ENCODE assay signal across 21 mouse cellular contexts in genomic region chr13:12439586-12439985, GRCm38 (mm10). TPM values are rescaled to one million over a fixed set of nuclear protein-coding genes. Genes with fewer than 3 reads are reported as not detected.
DNase-seq lines count a peak whose midpoint lies in the region; ATAC-seq and TF ChIP-seq lines count a peak whose summit lies in the region.
"Had no signal": no experiment of that assay in that cellular context is flagged by ENCODE, and none has a peak within 500 bp of the region (broad histone marks: within the 10 kb centered on the region; RNA-seq: fewer than 3 reads in every experiment).

No protein-coding gene starts in this region.

- no peak overlapping the region for H3K4me3 ChIP-seq in layer of hippocampus, adult 2 months

- ATAC-seq in frontal cortex, adult (ENCODE audit: low TSS enrichment), result peak; percentile 32; the same call in 1 of the 2 replicates
- ATAC-seq: activated CD4-positive, CD25-positive, alpha-beta regulatory T cell, adult 4 months; CD4-positive, CD25-positive, alpha-beta regulatory T cell, adult 4 months; Patski had no signal

- no peak for TF ChIP-seq CTCF in layer of hippocampus, adult 2 months (conservative IDR thresholded peaks at IDR 0.05)

- no peak for DNase-seq in frontal cortex, postnatal 36 days (ENCODE audit: low spot score in 2 of 2)
- peak in 1 of 2 experiments; percentile 20 for DNase-seq in layer of hippocampus, adult 2 months (ENCODE audit: low spot score in 2 of 2)
- no peak for DNase-seq in layer of hippocampus, postnatal 36 days
- peak; percentile 32 for DNase-seq in layer of hippocampus, adult 9-11 months
- DNase-seq in layer of hippocampus, adult 9-10 months (ENCODE audit: low spot score), result no peak
- peak; percentile 35 for DNase-seq in brain, adult 2 months (ENCODE audit: low read depth, low spot score)
- no peak for DNase-seq in lung, postnatal 14 days
- DNase-seq: adrenal gland, adult 2 months; adrenal gland, adult 8-10 months; adrenal gland, postnatal 10 days; adrenal gland, postnatal 14 days; adrenal gland, postnatal 25 days; adrenal gland, postnatal 36 days; B cell, adult 2 months; cerebellum, adult 11 months; cerebellum, adult 11-12 months; cerebellum, adult 18-20 months had no signal

- peak overlapping the region; percentile 63 for H3K27ac ChIP-seq in layer of hippocampus, adult 2 months

RNA-seq across cellular contexts. Expression of gene Lgals8, which starts 25.2 kb away (rescaled TPM):
- 10 to 100 TPM; 35.1 to 37.2 TPM for total RNA-seq in layer of hippocampus, adult 2 months (2021)
- total RNA-seq in layer of hippocampus, postnatal 36 days (2021), result 10 to 100 TPM; 33.9 to 36.4 TPM

RNA-seq across cellular contexts. Expression of gene Heatr1, which starts 44.8 kb away (rescaled TPM):
- total RNA-seq in layer of hippocampus, adult 2 months (2021), result 10 to 100 TPM; 28.9 to 36.9 TPM
- total RNA-seq in layer of hippocampus, postnatal 36 days (2021), result 10 to 100 TPM; 27.3 to 31.7 TPM

Comparison
In these comparisons a context has a peak if more than half of its experiments do, and no peak if none do; other contexts are left out.
1. DNase-seq: peak in layer of hippocampus, adult 9-11 months (single experiment) and brain, adult 2 months (single experiment); none in frontal cortex, postnatal 36 days (0 of 2), layer of hippocampus, postnatal 36 days (0 of 2), layer of hippocampus, adult 9-10 months (single experiment) and lung, postnatal 14 days (single experiment).